Mouse (Mus musculus) thymus, postnatal 25 days (tissue): ENCODE data around the gene Miga1.

Experiments
- DNase-seq: peaks from one replicate; pipeline ENCODE4 v3.0.0; 2022

The Miga1 gene

GRCm38 (mm10) chr3:152241098-152241497 is 99.1 kb downstream of the Miga1 start:
- DNase-seq: no peak

GRCm38 (mm10) chr3:152239592-152239991 is 100.6 kb downstream of the Miga1 start:
- no peak for DNase-seq

- no peak for DNase-seq
Observed at GRCm38 (mm10) chr3:152238836-152239235, 101.4 kb downstream of the Miga1 start.

GRCm38 (mm10) chr3:152235805-152236204 is 104.4 kb downstream of the Miga1 start:
- no peak for DNase-seq

GRCm38 (mm10) chr3:152235238-152235637 is 105.0 kb downstream of the Miga1 start:
- no peak for DNase-seq

- DNase-seq: no peak
Observed at GRCm38 (mm10) chr3:152231333-152232100, 108.7 kb downstream of the Miga1 start.

GRCm38 (mm10) chr3:152229271-152229670 is 110.9 kb downstream of the Miga1 start:
- DNase-seq: no peak

- DNase-seq: no peak
Observed at GRCm38 (mm10) chr3:152228843-152229242, 111.4 kb downstream of the Miga1 start.

- DNase-seq: no peak
Observed at GRCm38 (mm10) chr3:152225906-152226305, 114.3 kb downstream of the Miga1 start.

- no peak for DNase-seq
Observed at GRCm38 (mm10) chr3:152224918-152225317, 115.3 kb downstream of the Miga1 start.
